Mouse (Mus musculus) CH12.LX (cell line): ENCODE measurements around the gene Lhx2. TPM values are rescaled to one million over a fixed set of nuclear protein-coding genes. Genes with fewer than 3 reads are reported as not detected.

Source experiments
- DNase-seq: peaks from one replicate; pipeline ENCODE4 v3.0.0-alpha.2; 2013; ENCODE audit errors: extremely low read depth
- H3K27ac ChIP-seq: 2 replicates; pipeline ENCODE4 v1.5.1; 2012; ENCODE audit warnings: low read depth, mild to moderate bottlenecking, control low read depth, moderate library complexity; ENCODE audit not compliant: insufficient read depth
- H3K27me3 ChIP-seq: replicated peaks from 2 replicates; pipeline ENCODE3; 2012; ENCODE audit warnings: inconsistent platforms
- H3K36me3 ChIP-seq, 2 experiments: replicated peaks in 1 of 2; 2 replicates each; pipeline versions ENCODE3 to v1.6.1; 2012; ENCODE audit warnings: inconsistent platforms in 1 of 2, low read length in 1 of 2, mild to moderate bottlenecking in 1 of 2, mixed read lengths in 1 of 2, moderate library complexity in 1 of 2; ENCODE audit not compliant: control insufficient read depth in 1 of 2, insufficient read depth in 1 of 2
- H3K4me1 ChIP-seq, 2 experiments: 2 replicates each; pipeline ENCODE4 v1.6.1; 2012; ENCODE audit warnings: inconsistent platforms in 1 of 2, moderate library complexity in 1 of 2; ENCODE audit not compliant: insufficient read depth in 2 of 2, control insufficient read depth in 1 of 2
- H3K4me2 ChIP-seq: 2 replicates; pipeline ENCODE4 v1.6.1; 2012; ENCODE audit warnings: low read depth, mild to moderate bottlenecking, control low read depth; ENCODE audit not compliant: poor library complexity, insufficient read depth, severe bottlenecking
- H3K4me3 ChIP-seq, 3 experiments: fragments of 150-350 bp in 1 of 3; sonication (generic) in 1 of 3; replicated peaks in 1 of 3; 2 replicates each; pipeline versions ENCODE3 to v1.5.1; 2011 to 2012; ENCODE audit warnings: low read depth in 2 of 3, low read length in 2 of 3, mild to moderate bottlenecking in 2 of 3, moderate library complexity in 2 of 3, control low read depth in 1 of 3, improper control_type of control experiment in 1 of 3, inconsistent platforms in 1 of 3, mixed read lengths in 1 of 3; ENCODE audit not compliant: poor library complexity in 1 of 3
- H3K79me2 ChIP-seq: replicated peaks from 2 replicates; pipeline ENCODE4 v1.6.1; 2012; ENCODE audit warnings: mild to moderate bottlenecking, moderate library complexity; ENCODE audit not compliant: control insufficient read depth, poor library complexity, insufficient read depth, severe bottlenecking; ENCODE audit errors: extremely low read depth
- H3K9ac ChIP-seq: 2 replicates; pipeline ENCODE4 v1.6.1; 2012; ENCODE audit warnings: low read depth, mild to moderate bottlenecking, control low read depth, moderate library complexity; ENCODE audit not compliant: insufficient read depth
- H3K9me3 ChIP-seq: replicated peaks from 2 replicates; pipeline ENCODE3; 2012; ENCODE audit warnings: low read length, inconsistent platforms, mixed read lengths
- CHD1 ChIP-seq: IDR thresholded peaks from 2 replicates; pipeline ENCODE4 v1.6.1; 2012; ENCODE audit warnings: low read depth, low read length, improper control_type of control experiment, inconsistent platforms
- E2F4 ChIP-seq: IDR thresholded peaks from 2 replicates; pipeline ENCODE4 v1.6.1; 2011; ENCODE audit warnings: low read depth, low read length, improper control_type of control experiment; ENCODE audit not compliant: insufficient replicate concordance
- ELF1 ChIP-seq: IDR thresholded peaks from 2 replicates; pipeline ENCODE4 v1.6.1; 2014; ENCODE audit warnings: low read depth, mild to moderate bottlenecking, inconsistent platforms, low read length, improper control_type of control experiment
- EP300 ChIP-seq: IDR thresholded peaks from 2 replicates; pipeline ENCODE4 v1.6.1; 2011; ENCODE audit warnings: low read length, improper control_type of control experiment
- GABPA ChIP-seq: IDR thresholded peaks from 2 replicates; pipeline ENCODE4 v1.6.1; 2012; ENCODE audit warnings: low read depth, low read length, improper control_type of control experiment, inconsistent platforms; ENCODE audit not compliant: insufficient replicate concordance
- IRF4 ChIP-seq: IDR thresholded peaks from 2 replicates; pipeline ENCODE4 v1.6.1; 2014; ENCODE audit warnings: low read depth, mild to moderate bottlenecking, inconsistent platforms, low read length, improper control_type of control experiment
- MAX ChIP-seq: IDR thresholded peaks from 2 replicates; pipeline ENCODE4 v1.6.1; 2011; ENCODE audit warnings: low read length, improper control_type of control experiment
- NRF1 ChIP-seq: IDR thresholded peaks from 2 replicates; pipeline ENCODE4 v1.6.1; 2014; ENCODE audit warnings: low read depth, mild to moderate bottlenecking, inconsistent platforms, low read length, improper control_type of control experiment, moderate library complexity
- SIN3A ChIP-seq: IDR thresholded peaks from 2 replicates; pipeline ENCODE4 v1.6.1; 2012; ENCODE audit warnings: low read length, improper control_type of control experiment, inconsistent platforms
- SMC3 ChIP-seq: IDR thresholded peaks from 2 replicates; pipeline ENCODE4 v1.6.1; 2011; ENCODE audit warnings: low read depth, low read length, improper control_type of control experiment
- USF1 ChIP-seq: IDR thresholded peaks from 2 replicates; pipeline ENCODE4 v1.6.1; 2014; ENCODE audit warnings: low read depth, mild to moderate bottlenecking, inconsistent platforms, low read length, improper control_type of control experiment
- ZMIZ1 ChIP-seq: IDR thresholded peaks from 2 replicates; pipeline ENCODE4 v1.6.1; 2012; ENCODE audit warnings: low read depth, mild to moderate bottlenecking, inconsistent platforms, low read length, improper control_type of control experiment
- ZNF384 ChIP-seq: IDR thresholded peaks from 2 replicates; pipeline ENCODE4 v1.6.1; 2012; ENCODE audit warnings: low read depth, low read length, improper control_type of control experiment, inconsistent platforms
- dilution Hi-C: fragments of 300-500 bp; cut with MboI; formaldehyde crosslinking; loops from 2 replicates; pipeline ENCODE4 v1.14.3; 2020; ENCODE audit warnings: low sequenced_read_pairs; ENCODE audit not compliant: extremely low pct_unique_long_range_greater_than_20kb, extremely low pct_ligation_motif_present
- in situ Hi-C: fragments of 300-500 bp; cut with MboI; formaldehyde crosslinking; loops from 3 replicates; pipeline ENCODE4 v1.14.3; 2019; ENCODE audit warnings: low sequenced_read_pairs, low pct_ligation_motif_present, low pct_unique_long_range_greater_than_20kb, mixed read lengths
- polyA plus RNA-seq: library from polyadenylated mRNA; unstranded; fragments of >175 nt; gene quantifications from 2 replicates; pipeline ENCODE4 v1.2.1, GENCODE M21; 2012; ENCODE audit warnings: low read depth; ENCODE audit not compliant: insufficient read length
- total RNA-seq, 2 experiments: library from RNA; depleted of rRNA; stranded (reverse); fragments of 300-350 nt in 1 of 2; fragments of >200 nt in 1 of 2; gene quantifications; 2 replicates each; pipeline ENCODE4 v1.2.3; 2012 to 2014

Gene Lhx2
- total and polyA plus RNA-seq, 3 experiments, result 0.24 to 0.47 (median 0.34) TPM

GRCm38 (mm10) chr2:38356428-38357260 lies 17.6 kb downstream of the Lhx2 start:
- no peak for TF ChIP-seq GABPA
- TF ChIP-seq ZMIZ1, result no peak
- TF ChIP-seq MAX, result no peak
- no peak for TF ChIP-seq USF1
- no peak for TF ChIP-seq ZNF384
- no peak for TF ChIP-seq ELF1
- TF ChIP-seq E2F4, result no peak
- no peak for TF ChIP-seq SIN3A
- TF ChIP-seq, all 38 proteins: peak for 0
- peaks cover 19% of the 10 kb centered on the region for H3K9me3 ChIP-seq
- dilution Hi-C loops (no loop called here), in situ Hi-C loops (no loop called here)
- no peak overlapping the region for H3K27ac ChIP-seq
- no peak overlapping the region for H3K4me2 ChIP-seq
- H3K4me3 ChIP-seq, result no peak overlapping the region
- DNase-seq, result no peak
- no peaks in the 10 kb centered on the region for H3K4me1 ChIP-seq
- H3K9ac ChIP-seq, result no peak overlapping the region
- no peaks in the 10 kb centered on the region for H3K79me2 ChIP-seq
- H3K36me3 ChIP-seq, result no peaks in the 10 kb centered on the region
- H3K27me3 ChIP-seq, result no peaks in the 10 kb centered on the region

- Histone ChIP-seq H3K9ac (no peak overlapping the region), H3K27ac (no peak overlapping the region), H3K9me3 (peaks cover 13% of the 10 kb centered on the region), H3K27me3 (no peaks in the 10 kb centered on the region), H3K79me2 (no peaks in the 10 kb centered on the region), H3K4me2 (no peak overlapping the region), H3K4me3 (no peak overlapping the region), H3K36me3 (no peaks in the 10 kb centered on the region), H3K4me1 (no peaks in the 10 kb centered on the region)
- no peak for TF ChIP-seq ZMIZ1
- TF ChIP-seq NRF1, result no peak
- in situ Hi-C loops, result no loop called here
- no peak for DNase-seq
- dilution Hi-C loops, result no loop called here
Observed at GRCm38 (mm10) chr2:38357294-38358246, 18.5 kb downstream of the Lhx2 start.

GRCm38 (mm10) chr2:38358611-38359010 lies 19.5 kb downstream of the Lhx2 start:
- Histone ChIP-seq H3K4me2 (no peak overlapping the region), H3K27me3 (no peaks in the 10 kb centered on the region)
- dilution Hi-C loops, result no loop called here

More at GRCm38 (mm10) chr2:38358611-38359010, 19.5 kb downstream of the Lhx2 start:
- TF ChIP-seq CHD1 (no peak), EP300 (no peak), SMC3 (no peak), IRF4 (no peak)
- Histone ChIP-seq H3K79me2 (no peaks in the 10 kb centered on the region), H3K9me3 (peaks cover 10% of the 10 kb centered on the region), H3K27ac (no peak overlapping the region), H3K4me1 (no peaks in the 10 kb centered on the region), H3K9ac (no peak overlapping the region), H3K4me3 (no peak overlapping the region), H3K36me3 (no peaks in the 10 kb centered on the region)
- in situ Hi-C loops, result no loop called here
- DNase-seq, result no peak
